Mouse (Mus musculus) monocyte, adult 5-6 weeks (primary cell): ENCODE measurements around the gene Gm17349. TPM values are rescaled to one million over a fixed set of nuclear protein-coding genes. Genes with fewer than 3 reads are reported as not detected.

ENCODE experiments used
- ATAC-seq: fragments of 153-309, 156-312 bp; replicated peaks from 2 replicates; pipeline ENCODE4 v1.8.0; 2017; ENCODE audit warnings: mild to moderate bottlenecking; ENCODE audit not compliant: low TSS enrichment, insufficient number of reproducible peaks, severe bottlenecking, poor library complexity, low FRiP score
- total RNA-seq: library from RNA; stranded (forward); fragments of 200-1000, 200-491, 200-594 nt; gene quantifications from 3 replicates; pipeline ENCODE4 v1.2.3, GENCODE M21; 2017

The Gm17349 gene
- total RNA-seq, 1 experiment from 2014 or later = not detected

DNA sequence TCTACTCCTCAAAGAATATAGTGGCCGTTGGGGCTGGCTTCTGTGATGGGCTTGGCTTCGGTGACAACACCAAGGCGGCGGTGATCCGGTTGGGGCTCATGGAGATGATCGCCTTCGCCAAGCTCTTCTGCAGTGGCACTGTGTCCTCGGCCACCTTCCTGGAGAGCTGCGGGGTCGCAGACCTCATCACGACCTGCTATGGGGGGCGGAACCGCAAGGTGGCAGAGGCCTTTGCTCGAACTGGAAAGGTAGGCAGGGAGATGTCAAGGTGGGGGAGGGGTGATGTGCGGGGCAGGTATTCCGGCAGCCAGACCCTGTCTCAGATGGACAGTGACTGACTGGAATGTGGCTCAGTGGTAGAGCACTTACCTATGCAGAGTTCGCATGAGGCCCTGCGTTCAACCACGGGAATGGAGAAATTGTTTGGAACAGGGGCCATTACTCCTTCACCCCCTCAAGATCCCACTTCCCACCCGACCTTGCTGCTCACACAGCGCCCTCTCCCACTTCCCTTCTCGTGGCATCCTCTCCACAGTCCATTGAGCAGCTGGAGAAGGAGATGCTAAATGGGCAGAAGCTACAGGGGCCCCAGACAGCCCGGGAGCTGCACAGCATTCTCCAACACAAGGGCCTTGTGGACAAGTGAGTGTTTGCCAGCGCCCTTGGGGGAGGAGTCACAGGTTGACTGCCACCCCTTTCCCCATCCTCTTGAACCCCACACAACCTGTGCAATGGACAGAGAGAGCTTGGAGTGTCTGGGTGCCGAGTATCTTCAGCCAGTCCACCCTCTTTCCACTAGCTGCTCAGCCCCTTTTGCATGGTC is 16.8 kb upstream of the Gm17349 start:
- ATAC-seq = no peak

DNA sequence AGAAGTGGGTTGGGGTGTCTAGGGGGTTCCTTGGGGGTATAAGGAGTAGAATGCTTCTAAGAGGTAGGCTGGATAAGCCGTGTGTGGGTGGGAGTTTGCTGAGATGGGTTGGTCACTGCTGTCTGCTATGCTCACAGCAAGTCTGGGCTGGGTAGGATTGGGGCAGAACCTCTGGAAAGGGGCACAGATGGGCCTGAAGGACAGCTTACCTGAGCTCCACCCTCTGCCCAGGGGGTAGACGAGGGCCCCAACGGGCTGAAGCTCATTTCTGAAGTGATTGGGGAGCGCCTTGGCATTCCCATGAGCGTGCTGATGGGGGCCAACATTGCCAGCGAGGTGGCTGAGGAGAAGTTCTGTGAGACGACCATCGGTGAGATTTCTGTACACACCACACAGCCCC is 14.6 kb upstream of the Gm17349 start:
- ATAC-seq = no peak

DNA sequence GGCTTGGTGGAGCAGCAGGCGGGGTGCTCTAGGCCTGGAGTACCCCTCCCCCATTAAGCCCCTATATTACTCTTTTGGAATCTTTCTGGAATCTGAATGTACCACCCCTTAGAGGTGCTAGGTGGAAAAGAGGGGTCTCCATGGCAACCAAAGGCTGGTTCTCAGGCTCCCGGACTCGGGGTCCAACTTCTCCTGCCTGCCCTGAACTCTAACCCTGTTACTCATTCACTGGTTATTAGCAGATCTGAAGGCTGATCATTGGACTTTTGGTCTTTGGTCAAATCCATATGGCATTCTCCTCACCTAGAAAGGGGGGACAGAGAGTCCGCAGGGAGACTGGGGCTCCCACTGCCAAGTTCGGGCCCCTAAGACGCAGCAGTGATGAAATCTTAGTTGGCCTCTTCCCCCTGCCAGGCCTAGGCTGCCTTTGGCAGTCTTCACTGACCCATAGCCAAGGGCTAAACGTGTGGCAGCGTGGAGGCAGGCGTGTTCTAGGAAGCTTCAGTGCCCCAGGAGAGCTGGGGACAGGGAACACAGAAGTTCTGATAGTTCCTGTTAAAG is 13.3 kb upstream of the Gm17349 start:
- ATAC-seq = no peak

DNA sequence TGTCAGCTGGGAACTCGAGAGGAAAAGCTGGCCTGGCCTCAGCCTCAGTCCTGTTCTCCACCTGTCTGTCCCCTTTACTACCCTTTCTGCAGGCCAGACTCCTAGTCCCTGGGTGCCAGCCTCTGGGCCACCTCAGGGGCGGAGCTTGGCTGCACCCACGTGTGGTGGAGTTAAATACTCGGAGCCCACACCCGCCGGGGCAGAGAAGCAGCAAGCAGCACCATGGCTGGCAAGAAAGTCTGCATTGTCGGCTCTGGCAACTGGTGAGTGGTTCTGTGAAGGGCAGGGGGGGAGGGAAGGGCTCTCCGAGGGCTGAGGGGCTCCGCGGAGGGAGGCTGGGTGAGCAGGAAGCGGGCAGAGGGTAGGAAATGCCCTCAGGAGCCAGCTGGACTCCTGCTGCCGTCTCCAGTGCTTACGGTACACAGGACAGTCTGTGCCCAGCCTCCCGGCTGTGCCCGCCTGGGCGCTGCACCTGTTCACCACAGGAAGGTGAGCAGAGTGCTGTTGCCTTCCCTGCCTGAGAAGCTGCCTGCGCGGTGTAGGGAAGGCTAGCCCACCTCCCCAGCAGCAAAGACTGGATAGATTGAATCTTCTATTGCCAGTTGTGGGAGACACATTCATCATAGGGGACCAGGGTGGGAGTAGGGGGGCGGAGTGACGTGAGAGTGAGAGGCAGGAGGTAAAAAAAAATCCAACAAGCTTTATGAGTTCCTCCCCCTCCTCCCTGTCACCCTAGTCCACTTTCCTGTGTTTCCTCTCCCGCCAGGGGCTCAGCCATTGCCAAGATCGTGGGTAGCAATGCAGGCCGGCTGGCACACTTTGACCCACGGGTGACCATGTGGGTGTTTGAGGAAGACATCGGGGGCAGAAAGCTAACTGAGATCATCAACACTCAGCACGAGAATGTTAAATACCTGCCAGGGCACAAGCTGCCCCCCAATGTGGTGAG is 12.4 kb upstream of the Gm17349 start, which contains the start of gene Gpd1:
Gpd1 (plus strand) TSS at position 130 of the 949 bp plus-strand sequence.
- no peak for ATAC-seq

DNA sequence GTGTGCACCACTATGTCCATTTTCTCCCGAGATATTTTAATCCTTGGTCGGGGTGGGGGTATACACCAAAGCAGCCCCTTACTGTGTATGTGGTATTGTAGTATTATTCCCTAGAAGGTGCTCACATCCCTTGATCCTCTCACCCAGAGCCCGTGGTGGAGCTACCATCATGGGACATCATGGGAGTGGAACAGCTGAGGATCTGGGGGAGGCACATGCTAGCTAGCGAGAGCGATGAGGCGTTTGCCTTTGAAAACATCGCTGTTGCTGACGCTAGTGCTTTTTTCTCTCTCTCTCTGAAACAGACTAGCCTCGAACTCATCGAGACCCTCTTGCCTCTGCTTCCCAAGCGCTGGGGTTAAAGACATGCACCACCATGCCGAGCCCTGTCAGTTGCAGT is 11.5 kb upstream of the Gm17349 start:
- no peak for ATAC-seq

DNA sequence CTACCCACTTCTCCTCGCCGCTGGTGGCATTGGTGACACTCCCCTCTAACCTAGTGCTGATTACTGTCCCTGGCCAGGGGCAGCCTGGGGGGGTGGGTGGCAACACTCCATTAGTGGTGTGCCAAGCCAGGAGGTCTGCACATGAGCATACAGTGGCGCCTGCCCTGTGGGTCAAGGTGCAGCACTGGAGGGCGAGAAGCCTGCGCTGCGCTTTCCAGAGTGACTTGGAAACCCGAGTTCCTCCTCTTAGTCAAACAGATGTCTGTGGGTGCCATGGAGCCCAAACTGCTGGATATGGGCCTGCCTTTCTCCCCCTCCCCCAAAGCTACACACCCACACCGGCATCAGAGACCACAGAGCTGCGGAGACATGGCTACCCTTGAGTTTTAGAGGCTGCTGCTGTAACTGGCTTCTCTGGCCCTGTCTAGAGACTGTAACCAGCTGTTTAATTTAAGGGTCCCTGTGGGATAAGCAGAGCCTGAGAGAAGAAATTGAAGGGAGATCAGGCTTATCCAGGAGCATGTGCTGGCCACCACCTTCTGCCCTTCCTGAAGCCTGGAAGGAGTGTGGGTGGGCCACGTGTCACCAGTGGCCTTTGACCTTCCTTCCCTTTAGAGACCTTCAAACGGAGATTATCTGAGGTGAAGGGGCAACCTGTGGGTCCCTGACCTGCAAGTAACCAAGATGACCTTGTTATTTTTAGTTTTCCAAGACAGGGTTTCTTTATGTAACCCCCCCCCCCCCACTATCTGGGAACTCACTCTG is 10.9 kb upstream of the Gm17349 start:
- no peak for ATAC-seq

DNA sequence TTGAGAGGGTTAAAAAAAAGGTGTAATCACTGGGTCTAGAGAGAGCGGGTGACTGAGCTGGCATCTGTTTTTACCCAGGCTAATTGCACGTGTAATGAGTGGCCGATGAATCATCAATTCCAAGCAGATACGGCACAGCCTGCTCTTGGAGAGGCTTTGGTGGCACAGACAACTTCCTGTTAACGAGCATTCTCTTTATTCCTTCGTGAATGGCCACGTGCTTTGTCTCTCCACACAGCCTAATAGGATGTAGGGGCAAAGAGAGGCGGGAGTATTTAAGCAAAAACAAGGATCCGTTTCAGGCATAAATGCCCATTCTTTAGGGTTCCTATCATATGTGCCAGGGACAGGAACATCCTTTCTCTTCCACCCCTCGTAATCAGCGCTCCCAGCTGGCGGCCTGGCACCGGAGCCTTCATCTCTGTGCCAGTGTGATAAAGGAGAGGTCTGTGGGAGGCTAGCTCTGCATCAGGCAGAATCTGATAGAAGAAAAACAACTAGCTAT is 10.1 kb upstream of the Gm17349 start:
- no peak for ATAC-seq

DNA sequence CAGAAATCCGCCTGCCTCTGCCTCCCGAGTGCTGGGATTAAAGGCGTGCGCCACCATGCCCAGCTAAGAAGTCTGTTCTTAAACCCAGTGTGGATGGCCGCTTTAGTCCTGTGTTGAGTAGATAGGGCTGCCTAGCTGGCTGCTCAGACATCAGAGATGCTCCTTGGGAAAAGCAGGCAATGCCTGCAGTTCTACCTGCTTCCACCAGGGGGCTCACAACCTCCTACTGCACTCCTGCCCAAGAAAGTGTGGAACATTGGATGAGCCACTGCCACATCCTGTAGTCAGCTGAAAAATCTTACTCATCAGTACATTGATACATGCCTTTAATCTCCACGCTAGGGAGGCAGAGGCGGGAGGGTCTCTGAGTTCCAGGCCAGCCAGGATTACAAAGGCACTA is 9.6 kb upstream of the Gm17349 start:
- peak; percentile 62; the same call in 1 of the 2 replicates for ATAC-seq

DNA sequence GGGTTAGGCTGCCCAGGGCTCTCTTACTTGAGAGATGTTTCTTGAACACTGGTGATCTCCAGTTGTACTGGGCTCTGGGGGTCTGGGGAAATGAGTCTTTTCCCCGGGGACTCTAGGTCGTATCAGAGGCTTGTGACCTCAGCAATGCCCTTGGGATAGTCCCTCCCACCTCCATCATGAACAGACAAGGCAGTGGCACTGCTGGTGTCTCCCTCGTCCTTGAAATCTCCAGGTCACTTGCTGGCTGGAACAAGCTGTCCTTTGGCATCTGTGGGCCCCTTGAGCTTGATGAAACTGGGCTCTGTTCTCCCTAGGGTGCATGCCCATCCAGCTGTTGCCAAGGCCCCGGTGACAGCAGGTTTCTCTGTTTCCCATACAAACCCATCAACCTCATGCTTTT is 8.9 kb upstream of the Gm17349 start:
- no peak for ATAC-seq

DNA sequence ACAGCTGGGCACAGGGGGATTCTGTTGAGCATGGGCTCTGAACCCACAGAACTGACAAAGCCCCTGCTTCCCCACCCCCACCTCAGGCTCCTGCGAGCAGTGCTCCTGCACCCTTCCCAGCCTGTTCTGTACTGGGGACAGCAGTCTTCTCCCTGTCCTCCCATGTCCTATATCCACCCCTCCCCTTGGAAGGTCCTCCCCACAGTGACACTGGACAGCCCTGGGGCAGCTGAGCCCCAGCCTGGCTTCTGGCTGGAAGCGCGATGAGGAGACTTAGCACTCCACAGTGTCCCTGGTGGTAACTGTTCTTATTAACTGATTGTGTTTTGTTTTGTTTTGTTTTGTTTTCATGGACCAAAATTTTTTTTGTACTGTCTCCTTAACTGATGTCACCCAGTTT is 8.3 kb upstream of the Gm17349 start:
- ATAC-seq = no peak

DNA sequence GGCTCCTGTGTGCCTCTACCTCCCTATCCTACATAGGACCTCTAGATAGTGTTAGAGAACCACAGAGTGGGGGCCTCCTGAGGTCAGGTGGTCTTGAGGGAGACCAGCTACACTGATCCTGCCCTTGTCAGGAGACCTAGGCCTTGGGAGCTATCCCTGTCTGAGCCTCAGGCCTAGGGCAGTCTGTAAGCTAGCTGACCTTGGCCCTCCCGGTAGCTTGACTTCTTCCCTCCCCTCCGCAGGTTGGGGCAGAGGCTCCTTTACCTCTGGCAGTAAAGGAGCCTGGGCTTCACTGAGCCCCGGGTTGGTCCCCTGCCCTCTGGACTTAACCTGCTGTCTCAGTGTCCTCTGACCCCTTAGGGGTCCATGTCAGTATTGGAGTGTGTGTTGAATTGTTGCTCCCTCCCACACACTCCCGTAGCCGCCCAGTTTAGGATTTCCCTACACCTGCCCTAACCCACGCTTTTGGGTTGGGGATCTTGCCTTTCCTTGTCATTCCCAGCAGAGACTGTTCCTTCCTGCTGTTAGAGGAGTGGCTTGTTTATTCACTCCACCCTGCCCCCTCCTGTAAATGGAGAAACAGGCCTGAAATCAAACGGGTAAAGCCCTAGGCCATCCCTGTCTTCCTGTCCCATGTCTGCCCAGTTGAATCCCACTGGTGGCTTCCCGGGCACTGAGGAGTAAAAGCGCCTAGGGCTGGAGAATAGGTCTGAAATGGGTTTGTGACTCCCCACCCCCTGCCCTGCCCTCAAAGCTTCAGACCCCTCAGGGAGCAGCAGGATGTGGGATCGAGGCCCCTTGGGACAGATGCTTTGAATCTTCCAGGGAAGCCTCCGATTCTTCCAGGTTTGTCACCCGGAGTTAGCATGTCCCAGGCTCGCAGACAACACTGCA is 7.6 kb upstream of the Gm17349 start:
- no peak for ATAC-seq

DNA sequence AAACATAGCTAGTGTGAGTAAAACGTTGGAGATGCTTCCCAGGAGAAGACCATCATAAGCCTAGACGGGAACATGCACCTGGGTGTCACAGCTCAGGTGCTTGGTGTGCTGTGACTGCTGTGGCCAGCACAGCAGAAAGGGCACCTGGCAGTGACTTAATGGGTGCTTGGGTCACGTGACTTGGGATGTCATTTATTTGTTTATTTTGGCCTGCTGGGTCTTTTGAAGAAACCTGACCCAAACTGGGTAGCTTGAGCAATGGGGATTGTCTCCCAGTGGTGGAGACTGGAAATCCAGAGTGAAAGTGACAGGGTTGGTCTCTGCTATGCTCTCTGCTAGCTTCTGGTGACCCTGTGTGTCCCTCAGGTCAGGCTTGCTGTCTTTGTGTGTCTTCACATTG is 6.2 kb upstream of the Gm17349 start:
- no peak for ATAC-seq

DNA sequence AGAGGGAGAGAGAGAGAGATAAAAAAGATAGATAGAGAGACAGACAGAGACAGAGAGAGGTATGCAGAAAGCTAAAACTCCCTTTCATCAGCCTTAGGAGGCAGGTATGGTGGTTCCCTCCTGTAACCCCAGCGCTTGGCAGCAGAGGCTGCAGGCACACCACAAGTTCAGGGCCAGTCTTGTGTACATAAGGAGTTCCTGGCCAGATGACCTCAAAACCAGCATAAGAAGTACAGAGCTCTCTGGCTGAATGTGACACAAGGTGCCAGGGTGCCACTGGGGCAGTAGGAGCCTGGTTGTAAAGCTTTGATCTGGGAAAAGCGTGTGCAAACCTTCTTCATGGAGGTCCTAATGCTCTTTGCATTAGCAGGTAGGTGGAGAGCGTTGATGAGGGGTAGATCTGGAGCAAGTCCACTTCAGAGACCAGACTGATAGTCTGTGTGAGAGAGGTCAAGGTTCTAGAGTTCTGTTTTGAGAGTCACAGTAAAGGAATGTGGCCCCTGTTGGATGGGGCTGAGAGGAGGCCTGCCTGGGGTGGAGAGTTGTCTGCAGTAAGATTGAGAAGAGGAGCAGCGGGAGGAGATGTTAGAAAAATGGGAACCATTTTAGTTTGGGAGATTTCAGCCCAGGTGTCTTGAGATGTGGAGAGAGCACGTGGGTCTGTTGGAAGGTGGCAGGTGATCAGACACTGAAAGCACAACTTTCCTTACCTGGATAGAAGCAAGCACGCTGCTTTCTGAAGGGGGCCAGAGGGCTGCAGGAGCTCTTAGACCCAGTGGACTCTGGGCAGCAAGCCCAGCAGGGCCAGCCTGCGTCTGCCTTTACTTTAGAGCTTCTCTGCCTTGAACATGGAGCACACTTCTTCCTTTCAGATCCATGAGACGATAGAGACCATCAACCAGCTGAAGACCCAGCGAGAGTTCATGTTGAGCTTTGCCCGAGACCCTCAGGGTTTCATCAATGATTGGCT is 5.2 kb upstream of the Gm17349 start:
- ATAC-seq = no peak

DNA sequence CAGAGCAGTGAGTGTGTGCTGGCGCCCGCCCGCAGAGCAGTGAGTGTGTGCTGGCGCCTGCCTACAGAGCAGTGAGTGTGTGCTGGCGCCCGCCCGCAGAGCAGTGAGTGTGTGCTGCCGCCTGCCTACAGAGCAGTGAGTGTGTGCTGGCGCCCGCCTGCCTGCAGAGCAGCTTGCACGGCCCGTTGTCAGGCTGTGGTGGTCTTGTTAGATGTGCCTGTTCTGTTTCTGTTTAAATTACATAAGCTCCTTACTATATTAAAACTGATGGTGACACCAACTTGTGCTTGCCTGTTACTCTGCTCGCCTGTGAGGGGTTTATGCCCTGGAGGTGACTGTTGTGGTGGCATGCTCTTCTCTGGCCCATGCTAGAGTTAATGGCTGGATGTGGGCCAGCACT is 2.9 kb upstream of the Gm17349 start:
- no peak for ATAC-seq

DNA sequence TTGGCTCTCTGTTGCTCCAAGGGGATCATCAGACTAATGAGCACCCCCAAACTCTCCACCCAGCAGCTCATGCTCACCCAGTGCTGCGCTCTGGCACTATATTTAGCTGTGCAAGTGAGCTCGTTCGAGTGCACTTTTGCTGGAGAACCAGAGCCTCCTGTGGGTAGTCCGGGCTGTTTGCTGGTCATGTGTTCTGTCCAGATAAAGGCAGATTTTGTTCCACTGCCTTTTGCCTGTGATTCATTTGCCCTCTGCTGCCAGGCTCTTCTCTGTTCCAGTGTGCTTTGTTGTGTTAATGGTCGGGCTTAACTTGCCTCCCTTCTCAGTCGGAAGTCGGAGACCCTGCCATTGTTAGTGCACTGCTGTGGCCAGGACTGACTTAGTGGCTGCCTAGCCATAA is 409 bp downstream of the Gm17349 start:
- no peak for ATAC-seq

DNA sequence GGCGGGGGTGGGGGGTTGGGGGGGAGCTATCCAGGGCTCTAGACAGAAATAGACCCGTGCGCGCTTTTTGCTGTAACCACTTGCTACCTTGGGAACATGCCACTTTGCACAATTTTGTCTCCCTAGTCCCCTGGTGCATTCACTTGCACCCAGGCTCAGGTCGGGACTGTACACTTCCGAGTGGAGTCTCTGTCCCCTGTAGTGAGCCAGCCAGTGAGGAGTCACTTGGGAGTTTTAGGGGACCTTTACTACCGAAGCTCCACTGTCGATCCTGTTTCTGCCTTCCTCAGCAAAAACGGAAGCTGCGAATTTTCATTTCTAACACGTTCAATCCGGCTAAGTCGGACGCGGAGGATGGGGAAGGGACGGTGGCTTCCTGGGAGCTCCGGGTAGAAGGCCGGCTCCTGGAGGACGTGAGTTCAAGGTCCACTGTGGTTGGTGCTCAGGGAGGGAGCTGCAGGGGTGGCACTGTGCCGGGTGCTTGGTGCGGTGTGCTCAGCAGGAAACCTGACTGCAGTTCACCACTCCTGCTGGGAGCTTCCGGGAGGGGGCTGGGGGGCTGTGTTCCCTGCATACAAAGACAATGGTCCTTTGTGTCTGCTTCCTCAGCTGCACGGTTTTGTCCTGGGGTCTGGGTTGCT is 1.1 kb downstream of the Gm17349 start:
- ATAC-seq = no peak
